Mouse (Mus musculus) heart, adult 11 months (tissue): ENCODE results near the gene Ctnnbl1.

Experiments used
- DNase-seq: peaks from one replicate; pipeline ENCODE4 v3.0.0; 2022

The Ctnnbl1 gene

GRCm38 (mm10) chr2:157750926-157751588, 13.9 kb downstream of the Ctnnbl1 start:
- no peak for DNase-seq

- peak; percentile 96 for DNase-seq
Measured at GRCm38 (mm10) chr2:157751589-157752373, 14.6 kb downstream of the Ctnnbl1 start.

DNA sequence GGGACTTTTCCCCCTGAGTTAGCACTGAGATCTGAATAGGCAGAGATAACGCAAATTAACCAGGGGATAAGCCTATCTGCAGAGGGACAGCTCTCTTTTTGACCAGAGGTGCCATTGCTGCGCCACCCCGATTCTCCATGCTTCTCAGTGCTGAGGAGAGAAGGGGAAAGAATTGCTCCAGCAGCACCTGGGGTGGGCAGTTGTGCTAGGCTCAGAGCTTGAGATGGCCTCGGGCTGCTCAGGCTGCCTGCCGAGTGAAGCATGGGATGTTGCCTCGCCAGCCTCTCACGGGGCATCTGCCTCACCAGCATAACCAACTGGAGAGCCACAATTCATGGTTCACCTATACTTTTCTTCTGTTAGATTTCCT, 15.2 kb downstream of the Ctnnbl1 start:
- no peak for DNase-seq

GRCm38 (mm10) chr2:157755771-157756170, 18.6 kb downstream of the Ctnnbl1 start:
- DNase-seq = no peak

GRCm38 (mm10) chr2:157756193-157756592, 19.0 kb downstream of the Ctnnbl1 start:
- DNase-seq = no peak

DNA sequence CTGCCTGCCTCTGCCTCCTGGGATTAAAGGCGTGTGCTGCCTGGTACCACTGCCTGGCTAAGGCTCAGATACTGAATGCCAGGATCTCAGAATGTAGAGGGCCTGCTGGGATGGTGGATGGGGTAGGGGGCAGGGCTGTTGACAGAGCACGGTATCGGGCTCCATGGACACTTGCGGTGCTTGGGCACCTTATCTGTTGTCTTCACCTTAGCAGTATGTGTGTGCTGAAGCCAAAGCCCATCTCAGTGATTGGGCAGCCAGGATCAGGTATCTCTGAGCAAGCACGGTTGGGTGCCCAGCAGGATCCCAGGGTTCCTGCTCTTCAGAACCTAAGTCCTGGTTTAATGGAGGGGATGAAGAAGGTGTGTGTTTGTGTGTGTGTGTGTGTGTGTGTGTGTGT, 21.2 kb downstream of the Ctnnbl1 start:
- no peak for DNase-seq

DNA sequence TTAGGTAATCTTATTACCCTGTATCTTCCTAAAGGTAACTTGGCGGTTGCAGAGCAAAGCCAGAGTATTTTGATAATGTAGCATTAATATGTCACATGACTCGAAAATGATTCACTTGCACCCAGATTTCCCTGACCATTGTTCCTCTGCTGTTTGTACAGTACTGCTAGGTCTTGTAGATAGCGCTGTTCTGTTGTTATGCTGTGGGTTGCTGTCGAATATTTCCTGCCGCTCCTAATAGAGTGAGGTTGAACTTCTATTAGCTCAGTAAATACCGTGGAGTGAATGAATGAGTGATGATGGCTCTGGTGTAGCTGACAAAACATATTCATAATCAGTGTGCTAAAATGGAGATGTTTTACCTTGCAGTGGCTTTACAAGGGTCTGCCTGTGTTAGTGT, 22.5 kb downstream of the Ctnnbl1 start:
- no peak for DNase-seq

GRCm38 (mm10) chr2:157762903-157763302, 25.7 kb downstream of the Ctnnbl1 start:
- DNase-seq = no peak

- DNase-seq = no peak
Measured at GRCm38 (mm10) chr2:157766591-157766990, 29.4 kb downstream of the Ctnnbl1 start.

GRCm38 (mm10) chr2:157768682-157769429, 31.7 kb downstream of the Ctnnbl1 start:
- no peak for DNase-seq

DNA sequence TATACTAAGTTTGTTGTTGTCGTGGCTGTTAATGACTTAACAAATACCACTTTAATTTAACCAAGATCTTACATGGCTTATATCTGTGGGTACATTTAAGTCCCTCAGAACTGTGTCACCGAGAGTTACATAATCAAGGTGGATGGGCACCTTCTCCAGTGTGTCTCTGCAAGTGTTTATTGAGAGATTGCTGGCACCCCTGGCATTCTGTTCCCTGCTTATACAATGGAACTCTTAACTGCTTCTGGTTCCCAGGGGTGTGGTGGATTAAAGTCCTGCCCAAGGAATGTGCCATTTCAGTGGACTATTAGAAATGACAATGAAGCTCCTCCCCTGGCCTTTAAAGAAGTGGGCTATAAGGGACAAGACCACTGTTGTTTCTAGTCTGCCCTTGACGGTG, 33.6 kb downstream of the Ctnnbl1 start:
- DNase-seq = no peak

GRCm38 (mm10) chr2:157773661-157774060, 36.5 kb downstream of the Ctnnbl1 start:
- DNase-seq = no peak

DNA sequence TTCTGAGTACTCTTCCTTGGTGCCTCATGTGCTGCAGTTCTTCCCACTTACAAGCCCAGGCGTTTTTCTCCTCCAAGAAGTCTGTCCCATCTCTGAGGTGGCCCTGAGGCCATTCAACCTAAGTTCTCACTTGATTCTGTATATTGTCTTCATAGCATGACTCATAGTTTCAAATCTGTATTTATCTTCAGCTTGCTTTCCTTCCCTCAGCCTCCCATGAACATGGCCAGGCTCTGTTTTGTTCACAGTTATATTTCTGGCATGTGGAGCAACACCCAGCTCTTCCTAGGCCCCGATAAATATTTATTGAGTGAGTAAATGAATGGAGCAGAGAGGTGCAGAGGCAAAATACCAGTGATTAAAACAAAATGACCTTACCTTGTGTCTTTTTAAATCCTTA, 38.8 kb downstream of the Ctnnbl1 start:
- DNase-seq = no peak

DNA sequence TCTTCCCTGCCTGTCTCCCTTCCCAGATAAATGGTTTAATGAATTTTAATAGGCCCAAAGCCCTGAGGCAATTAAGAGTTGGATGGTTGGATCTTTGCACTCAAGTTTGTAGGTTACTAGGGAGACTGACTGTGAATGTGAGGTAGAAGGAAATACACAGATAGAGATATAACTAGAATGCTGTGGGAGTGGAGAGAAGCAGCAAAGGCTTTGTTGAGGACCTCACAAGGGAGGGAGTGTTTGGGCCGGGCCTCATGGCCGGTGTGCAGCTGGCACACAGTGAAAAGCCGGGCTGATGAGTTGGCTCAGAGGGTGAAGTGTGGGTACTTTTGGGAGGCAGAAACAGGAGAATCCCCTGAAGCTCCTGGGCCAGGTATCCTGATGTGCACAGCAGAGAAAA, 43.8 kb downstream of the Ctnnbl1 start:
- DNase-seq = no peak

- no peak for DNase-seq
Measured at GRCm38 (mm10) chr2:157783152-157783551, 46.0 kb downstream of the Ctnnbl1 start.

DNA sequence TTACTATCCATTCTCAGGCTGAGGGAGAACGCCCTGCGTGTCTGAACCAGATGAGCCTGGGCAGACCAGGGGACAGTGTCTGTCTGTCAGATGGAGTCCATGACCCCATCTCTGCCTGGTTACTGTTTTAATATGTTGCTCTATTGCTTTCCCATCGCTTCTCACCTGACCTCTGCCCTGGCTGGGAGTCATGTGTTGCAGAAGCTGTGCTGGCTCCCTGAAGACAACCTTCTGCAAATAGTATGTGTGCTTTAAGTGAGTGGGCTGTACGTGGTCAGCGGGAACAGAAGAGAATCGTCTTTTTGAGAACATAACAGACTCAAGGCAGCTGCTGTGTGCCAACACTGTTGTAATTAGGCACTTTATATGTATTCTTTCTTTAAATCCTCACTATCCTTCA, 47.0 kb downstream of the Ctnnbl1 start:
- DNase-seq = no peak

- DNase-seq = no peak
Measured at GRCm38 (mm10) chr2:157784647-157785046, 47.4 kb downstream of the Ctnnbl1 start.

DNA sequence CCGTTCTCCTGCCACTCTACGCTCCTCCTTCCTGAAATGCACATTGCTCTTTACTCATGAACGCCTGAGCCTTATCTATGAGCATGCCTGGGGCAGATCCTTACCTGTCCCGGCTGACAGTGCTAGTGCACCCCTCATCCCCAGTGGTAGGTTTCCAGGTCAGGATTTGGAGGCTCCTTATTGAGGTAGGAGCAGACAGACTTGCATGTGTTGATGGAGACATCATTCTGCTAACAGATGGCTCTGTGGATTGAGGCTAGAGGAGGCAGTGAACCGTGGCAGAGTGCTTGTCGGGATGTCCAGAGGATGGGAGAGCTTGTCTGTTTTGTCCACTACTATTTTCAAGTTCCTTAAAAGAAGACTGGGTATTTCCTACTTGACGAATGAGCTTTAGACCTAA, 52.0 kb downstream of the Ctnnbl1 start:
- no peak for DNase-seq

DNA sequence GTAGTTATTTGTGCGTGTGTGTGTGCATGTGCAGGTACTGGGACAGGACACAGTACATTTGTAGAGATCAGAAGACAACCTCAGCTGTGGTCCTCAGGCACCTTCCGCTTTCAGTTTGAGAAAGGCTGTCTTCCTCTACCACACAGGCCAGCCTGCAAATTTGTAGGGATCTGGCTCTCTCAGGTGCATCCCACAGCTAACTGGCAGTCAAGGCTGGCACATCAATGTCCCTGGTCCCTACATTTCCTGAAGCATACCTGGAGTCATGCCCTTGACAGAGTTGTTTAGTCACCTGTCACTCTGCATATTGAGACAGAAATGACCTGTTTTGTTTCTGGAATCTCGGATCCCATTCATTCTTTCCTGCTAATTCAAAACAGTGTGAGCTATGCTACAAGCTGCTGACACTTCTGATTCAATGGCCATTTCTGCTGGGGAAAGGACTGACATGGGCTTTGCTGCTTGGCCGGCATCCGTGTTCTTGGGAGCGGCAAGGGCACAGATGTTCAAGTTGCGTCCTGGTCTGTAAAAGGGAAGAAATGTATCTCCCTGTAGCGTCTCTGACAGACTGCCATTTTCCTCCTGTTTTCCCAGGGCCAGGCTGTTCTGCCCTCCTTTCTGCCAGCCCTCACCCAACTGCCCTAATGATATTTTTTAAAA, 53.8 kb downstream of the Ctnnbl1 start:
- DNase-seq = no peak

GRCm38 (mm10) chr2:157791528-157792162, 54.4 kb downstream of the Ctnnbl1 start:
- no peak for DNase-seq

DNA sequence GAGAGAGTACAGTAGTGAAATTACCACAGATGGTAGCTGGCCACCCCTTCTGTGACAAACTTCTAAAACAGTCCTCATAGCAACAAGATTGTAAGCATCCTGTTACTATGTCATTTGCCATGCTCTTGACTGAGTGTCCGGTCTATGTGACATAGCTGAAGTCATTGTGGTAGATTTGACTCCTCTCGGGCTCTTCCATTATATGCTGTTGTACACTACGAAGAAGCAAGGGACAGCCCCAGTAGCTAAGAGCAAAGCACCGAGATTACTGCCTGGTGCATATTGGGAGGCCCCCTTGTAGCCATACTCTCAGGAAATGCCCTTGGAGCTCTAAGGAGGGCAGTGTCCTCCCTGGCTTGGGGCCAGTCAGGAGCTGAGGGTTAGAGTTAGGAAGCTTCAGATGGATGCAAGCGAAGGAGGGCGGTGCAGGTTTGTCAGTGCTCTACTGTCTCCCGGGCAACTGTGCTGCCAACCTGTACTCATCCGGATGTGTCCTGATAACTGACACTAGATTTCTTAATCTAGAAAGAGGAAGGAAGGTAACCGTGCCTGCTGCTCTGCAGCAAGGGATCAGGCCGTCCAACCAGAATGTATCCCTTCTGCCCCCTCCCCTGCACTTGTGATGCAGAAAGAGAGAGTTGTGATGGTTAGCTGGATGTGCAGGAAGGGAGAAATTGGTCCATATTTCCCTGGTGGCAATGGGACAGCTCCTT, 55.8 kb downstream of the Ctnnbl1 start:
- no peak for DNase-seq

DNA sequence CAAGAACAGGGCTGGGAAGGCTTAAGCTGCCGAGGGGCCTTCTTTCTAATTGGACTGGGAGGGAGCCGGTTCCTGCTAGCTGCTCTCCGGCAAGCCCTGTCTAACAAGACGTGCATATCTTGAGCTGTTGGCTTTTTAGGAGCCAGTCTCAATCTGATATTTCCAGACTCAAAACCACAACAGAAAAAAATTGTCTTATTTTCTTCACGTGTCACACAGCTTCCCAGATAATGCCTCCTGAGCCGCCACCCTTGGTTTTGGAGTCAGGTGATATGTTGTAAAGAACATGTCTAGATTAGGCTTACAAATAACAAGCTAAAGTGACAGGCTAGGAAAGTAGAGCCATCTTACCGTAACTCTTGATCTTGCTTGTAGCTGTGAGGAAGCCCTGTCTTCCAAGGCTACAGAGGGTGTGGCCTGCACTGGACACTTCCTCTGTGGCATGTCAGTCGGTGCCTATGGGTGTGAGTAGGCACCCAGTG, 56.7 kb downstream of the Ctnnbl1 start:
- DNase-seq = no peak
